Mouse (Mus musculus): Measurements from ENCODE around the gene Ptges2. TPM values are rescaled to one million over a fixed set of nuclear protein-coding genes. Genes with fewer than 3 reads are reported as not detected.
A peak's percentile ranks its signal among the peaks of the same experiment; 100 is the strongest.

The Ptges2 gene
- total and polyA plus RNA-seq, 3 experiments: 30.4 to 396 (median 47.0) TPM

GRCm38 (mm10) chr2:32362817-32363340 is 32.8 kb upstream of the Ptges2 start (continued):
- TF ChIP-seq USF2 (IDR thresholded peaks at IDR 0.05; ENCODE audit: borderline replicate concordance in 1 of 2, insufficient read depth in 1 of 2, low read depth in 1 of 2, low read length in 2 of 2): no peak
- no peak; the same call in 1 of the 2 replicates for TF ChIP-seq MYC (IDR thresholded peaks at IDR 0.05; ENCODE audit: low read depth, low read length)

GRCm38 (mm10) chr2:32363376-32364106 is 32.2 kb upstream of the Ptges2 start:
- peaks cover 2 to 3% of the 10 kb centered on the region in 2 experiments for H3K36me3 ChIP-seq (ENCODE audit: control insufficient read depth in 1 of 2, insufficient read depth in 2 of 2, low read length in 2 of 2)
- peak overlapping the region; percentile 68 for H3K27ac ChIP-seq (ENCODE audit: control insufficient read depth, low read depth, low read length)
- H3K27me3 ChIP-seq (ENCODE audit: control insufficient read depth in 1 of 2, insufficient read depth in 2 of 2, low read length in 2 of 2): peaks cover 0 to 3% of the 10 kb centered on the region in 2 experiments; a peak in 3 of 4 replicates
- peak overlapping the region; percentile 82 for H3K9ac ChIP-seq (ENCODE audit: control insufficient read depth, low read depth, low read length, poor library complexity, severe bottlenecking)
- H3K4me1 ChIP-seq (ENCODE audit: control insufficient read depth in 1 of 2, insufficient read depth in 2 of 2, low read length in 2 of 2): peaks cover 0 to 6% of the 10 kb centered on the region in 2 experiments; a peak in 2 of 4 replicates
- H3K79me2 ChIP-seq (ENCODE audit: control insufficient read depth, insufficient read depth, low read length, poor library complexity): peaks cover 6% of the 10 kb centered on the region; the same call in 1 of the 2 replicates
- no peaks in the 10 kb centered on the region for H3K9me3 ChIP-seq (replicated peaks; ENCODE audit: insufficient read depth, low read length)
- peak overlapping the region; percentile 70 to 80 for H3K4me3 ChIP-seq (ENCODE audit: control insufficient read depth in 1 of 2, insufficient read depth in 1 of 2, low read depth in 2 of 2, low read length in 2 of 2)
- no peak for DNase-seq (ENCODE audit: low read depth, low spot score)
- peak; percentile 85 for TF ChIP-seq GATA1 (IDR thresholded peaks at IDR 0.05; ENCODE audit: low read depth, low read length)
- TF ChIP-seq MXI1 (IDR thresholded peaks at IDR 0.05; ENCODE audit: low read depth, low read length): peak; percentile 55; the same call in 1 of the 2 replicates
- no peak for TF ChIP-seq KAT2A (conservative IDR thresholded peaks at IDR 0.05; ENCODE audit: low read depth, low read length)
- no peak for TF ChIP-seq MAZ (IDR thresholded peaks at IDR 0.05; ENCODE audit: low read depth, low read length)
- no peak for TF ChIP-seq JUND (IDR thresholded peaks at IDR 0.05; ENCODE audit: low read depth, low read length)
- TF ChIP-seq CHD1 (IDR thresholded peaks at IDR 0.05; ENCODE audit: low read depth, low read length): 0 out of 2 replicates have a peak, but pooled peaks have one; percentile 9
- TF ChIP-seq POLR2AphosphoS5 (IDR thresholded peaks at IDR 0.05; ENCODE audit: borderline replicate concordance, low read depth, low read length): no peak
- no peak for TF ChIP-seq NRF1 (IDR thresholded peaks at IDR 0.05; ENCODE audit: insufficient read depth, low read depth, low read length, poor library complexity, severe bottlenecking)
- peak; percentile 68 for TF ChIP-seq MAX (IDR thresholded peaks at IDR 0.05; ENCODE audit: low read length)
- TF ChIP-seq TBP (IDR thresholded peaks at IDR 0.05; ENCODE audit: low read depth, low read length): peak; percentile 53; the same call in 1 of the 2 replicates
- TF ChIP-seq SIN3A (IDR thresholded peaks at IDR 0.05; ENCODE audit: low read length): peak; percentile 18; the same call in 1 of the 2 replicates
- no peak for TF ChIP-seq USF2 (IDR thresholded peaks at IDR 0.05; ENCODE audit: borderline replicate concordance in 1 of 2, insufficient read depth in 1 of 2, low read depth in 1 of 2, low read length in 2 of 2)
- peak; percentile 60 for TF ChIP-seq ELF1 (IDR thresholded peaks at IDR 0.05; ENCODE audit: low read depth, low read length)
- no peak for TF ChIP-seq POLR2AphosphoS2 (IDR thresholded peaks at IDR 0.05; ENCODE audit: low read length)
- TF ChIP-seq USF1 (IDR thresholded peaks at IDR 0.05; ENCODE audit: low read depth, low read length): peak; percentile 65; the same call in 1 of the 2 replicates
- TF ChIP-seq UBTF (IDR thresholded peaks at IDR 0.05; ENCODE audit: borderline replicate concordance, insufficient read depth, low read depth, low read length): no peak
- TF ChIP-seq TAL1 (IDR thresholded peaks at IDR 0.05; ENCODE audit: low read length): no peak; the same call in 1 of the 2 replicates
- no peak for TF ChIP-seq ETS1 (IDR thresholded peaks at IDR 0.05; ENCODE audit: low read depth, low read length)
- no peak for TF ChIP-seq RCOR1 (IDR thresholded peaks at IDR 0.05; ENCODE audit: low read depth, low read length)
- TF ChIP-seq MAFK (IDR thresholded peaks at IDR 0.05; ENCODE audit: borderline replicate concordance, low read depth, low read length): no peak
- no peak for TF ChIP-seq GABPA (IDR thresholded peaks at IDR 0.05; ENCODE audit: low read depth, low read length)
- TF ChIP-seq TCF12 (IDR thresholded peaks at IDR 0.05; ENCODE audit: low read depth, low read length): no peak
- TF ChIP-seq MEF2A (IDR thresholded peaks at IDR 0.05; ENCODE audit: extremely low read depth, insufficient replicate concordance, low read depth, low read length, poor library complexity, severe bottlenecking): no peak
- no peak for TF ChIP-seq RAD21 (IDR thresholded peaks at IDR 0.05; ENCODE audit: low read depth, low read length)
- TF ChIP-seq ZNF384 (IDR thresholded peaks at IDR 0.05; ENCODE audit: low read depth, low read length): no peak
- no peak for TF ChIP-seq NELFE (IDR thresholded peaks at IDR 0.05; ENCODE audit: low read depth, low read length)
- no peak for TF ChIP-seq CHD2 (IDR thresholded peaks at IDR 0.05; ENCODE audit: low read length)
- no peak for TF ChIP-seq HCFC1 (IDR thresholded peaks at IDR 0.05; ENCODE audit: low read depth, low read length)
- TF ChIP-seq ZC3H11A (IDR thresholded peaks at IDR 0.05; ENCODE audit: low read depth, low read length): no peak
- no peak for TF ChIP-seq MYB (IDR thresholded peaks at IDR 0.05; ENCODE audit: low read depth, low read length)
- no peak for TF ChIP-seq EP300 (IDR thresholded peaks at IDR 0.05; ENCODE audit: low read depth in 1 of 2, low read length in 2 of 2)
- peak; percentile 68; the same call in 1 of the 2 replicates for TF ChIP-seq MYC (IDR thresholded peaks at IDR 0.05; ENCODE audit: low read depth, low read length)

Measured in MEL (cell line).